Mouse (Mus musculus) olfactory bulb, adult 2 months (tissue): ENCODE data around the gene Tmbim4.

Experiments
- CTCF ChIP-seq: fragments of 200-500 bp; IDR thresholded peaks from 2 replicates; pipeline ENCODE4 v1.5.1; 2012; ENCODE audit warnings: low read depth, mild to moderate bottlenecking, low read length, moderate library complexity; ENCODE audit not compliant: insufficient read depth
- POLR2A ChIP-seq: fragments of 200-500 bp; IDR thresholded peaks from 2 replicates; pipeline ENCODE4 v1.6.1; 2012; ENCODE audit warnings: mild to moderate bottlenecking, low read depth, low read length, moderate library complexity; ENCODE audit not compliant: insufficient read depth

GRCm38 (mm10) chr10:120251791-120252190 lies 50.4 kb downstream of the Tmbim4 start:
- no peak for TF ChIP-seq CTCF
- TF ChIP-seq POLR2A, result no peak
